Mouse (Mus musculus) forebrain, postnatal 0 days (tissue): ENCODE measurements at regions not wholly inside any gene's neighbourhood (a gene's known extent, or its start where the extent isn't known, plus 50 kb on each side); places are given as distances from the start of the nearest gene placed in this dataset.

Experiments
- ATAC-seq: fragments of 200-750 bp; cut with Nextera tagmentation; 2 replicates; pipeline ENCODE4 v1.8.0; 2017; ENCODE audit warnings: mild to moderate bottlenecking, moderate library complexity
- DNase-seq: peaks from one replicate; pipeline ENCODE4 v3.0.0-alpha.2; 2015
- H3K27ac ChIP-seq: fragments of 300-500 bp; sonication (generic); 2 replicates; pipeline ENCODE4 v1.5.1; 2014; ENCODE audit warnings: low read depth, mild to moderate bottlenecking, antibody characterized with exemption, low read length, moderate library complexity, mixed read lengths
- H3K27me3 ChIP-seq: fragments of 300-500 bp; sonication (generic); 2 replicates; pipeline ENCODE4 v1.6.1; 2014; ENCODE audit warnings: mild to moderate bottlenecking, low read length, mixed read lengths; ENCODE audit not compliant: insufficient read depth
- H3K36me3 ChIP-seq: fragments of 300-500 bp; sonication (generic); 2 replicates; pipeline ENCODE4 v1.6.1; 2014; ENCODE audit warnings: mild to moderate bottlenecking, moderate library complexity; ENCODE audit not compliant: insufficient read depth
- H3K4me1 ChIP-seq: fragments of 300-500 bp; sonication (generic); 2 replicates; pipeline ENCODE4 v1.6.1; 2014; ENCODE audit warnings: antibody characterized with exemption; ENCODE audit not compliant: insufficient read depth
- H3K4me2 ChIP-seq: fragments of 300-500 bp; sonication (generic); 2 replicates; pipeline ENCODE4 v1.6.1; 2014; ENCODE audit warnings: low read depth, mild to moderate bottlenecking, moderate library complexity
- H3K4me3 ChIP-seq: fragments of 300-500 bp; sonication (generic); 2 replicates; pipeline ENCODE4 v1.5.1; 2014; ENCODE audit warnings: low read depth, low read length, mixed read lengths
- H3K9ac ChIP-seq: fragments of 300-500 bp; sonication (generic); 2 replicates; pipeline ENCODE4 v1.6.1; 2014; ENCODE audit warnings: mild to moderate bottlenecking
- H3K9me3 ChIP-seq: fragments of 300-500 bp; sonication (generic); 2 replicates; pipeline ENCODE4 v1.6.1; 2016; ENCODE audit warnings: low read length
- CTCF ChIP-seq: sonication (generic); IDR thresholded peaks from 2 replicates; pipeline ENCODE4 v1.5.1; 2016; ENCODE audit warnings: antibody characterized with exemption, control low read depth, low read depth
- WGBS: fragments of 180-500 bp; shearing (Covaris S2); extraction: QIAGEN DNeasy Blood & Tissue Kit; methylation state at CpG from one replicate; pipeline ENCODE4 v1.1.7; 2014; 5-methylcytosine and 5-hydroxymethylcytosine counted together

GRCm38 (mm10) chr19:21028981-21029380 is 75.0 kb upstream of the Tmc1 start:
- no peak overlapping the region for H3K27ac ChIP-seq
- TF ChIP-seq CTCF, result no peak
- H3K9ac ChIP-seq, result no peak overlapping the region
- no peaks in the 10 kb centered on the region for H3K4me1 ChIP-seq
- H3K4me3 ChIP-seq, result no peak overlapping the region
- H3K4me2 ChIP-seq, result no peak overlapping the region
- ATAC-seq (no peak), DNase-seq (no peak)
- H3K27me3 ChIP-seq, result no peaks in the 10 kb centered on the region
- 94% methylated on average over 3 of the region's 3 CpGs for WGBS
- no peaks in the 10 kb centered on the region for H3K9me3 ChIP-seq
- no peaks in the 10 kb centered on the region for H3K36me3 ChIP-seq

- no peak overlapping the region for H3K9ac ChIP-seq
- TF ChIP-seq CTCF, result no peak
- ATAC-seq (no peak), DNase-seq (no peak)
- no peak overlapping the region for H3K4me3 ChIP-seq
- WGBS, result 75% methylated on average over 8 of the region's 10 CpGs
- H3K4me1 ChIP-seq, result no peaks in the 10 kb centered on the region
- H3K27ac ChIP-seq, result no peak overlapping the region
- H3K4me2 ChIP-seq, result no peak overlapping the region
- H3K27me3 ChIP-seq, result no peaks in the 10 kb centered on the region
- no peaks in the 10 kb centered on the region for H3K36me3 ChIP-seq
- H3K9me3 ChIP-seq, result no peaks in the 10 kb centered on the region
Measured at GRCm38 (mm10) chr19:21012391-21012790, 58.4 kb upstream of the Tmc1 start.

- no peaks in the 10 kb centered on the region for H3K4me1 ChIP-seq
- no peaks in the 10 kb centered on the region for H3K27me3 ChIP-seq
- no peak overlapping the region for H3K4me3 ChIP-seq
- ATAC-seq (no peak), DNase-seq (no peak)
- no peak overlapping the region for H3K27ac ChIP-seq
- WGBS, result 88% methylated on average over 2 of the region's 2 CpGs
- no peak overlapping the region for H3K9ac ChIP-seq
- H3K9me3 ChIP-seq, result no peaks in the 10 kb centered on the region
- H3K4me2 ChIP-seq, result no peak overlapping the region
- no peaks in the 10 kb centered on the region for H3K36me3 ChIP-seq
- no peak for TF ChIP-seq CTCF
Measured at GRCm38 (mm10) chr19:21009607-21010006, 55.6 kb upstream of the Tmc1 start.

- ATAC-seq, result peak; percentile 47; the same call in 1 of the 2 replicates
- Histone ChIP-seq H3K27me3 (no peaks in the 10 kb centered on the region), H3K9ac (no peak overlapping the region), H3K4me2 (no peak overlapping the region), H3K27ac (no peak overlapping the region), H3K36me3 (no peaks in the 10 kb centered on the region), H3K4me3 (no peak overlapping the region), H3K4me1 (no peaks in the 10 kb centered on the region), H3K9me3 (no peaks in the 10 kb centered on the region)
- TF ChIP-seq CTCF, result no peak
- 56% methylated on average over 2 of the region's 2 CpGs for WGBS
- DNase-seq, result peak; percentile 36
Measured at GRCm38 (mm10) chr19:21004411-21004810, 50.4 kb upstream of the Tmc1 start.
